Mouse (Mus musculus) G1E (cell line): ENCODE results near the gene Plxna4. TPM values are rescaled to one million over a fixed set of nuclear protein-coding genes. Genes with fewer than 3 reads are reported as not detected.

ENCODE experiments used
- ATAC-seq: 2 replicates; pipeline ENCODE4 v1.8.0; 2016; ENCODE audit warnings: mild to moderate bottlenecking; ENCODE audit not compliant: insufficient number of reproducible peaks, poor library complexity, low FRiP score, severe bottlenecking; ENCODE audit errors: extremely low read depth
- DNase-seq: peaks from one replicate; pipeline ENCODE4 v3.0.0; 2012; ENCODE audit warnings: low spot score
- H3K27me3 ChIP-seq: 2 replicates; pipeline ENCODE4 v1.6.1; 2012; ENCODE audit warnings: mild to moderate bottlenecking, low read length, inconsistent platforms; ENCODE audit not compliant: insufficient read depth
- H3K36me3 ChIP-seq: replicated peaks from 2 replicates; pipeline ENCODE3; 2012; ENCODE audit warnings: mild to moderate bottlenecking, inconsistent platforms
- H3K4me1 ChIP-seq: 2 replicates; pipeline ENCODE4 v1.6.1; 2012; ENCODE audit warnings: low read depth, low read length, inconsistent platforms, mixed read lengths; ENCODE audit not compliant: insufficient read depth
- H3K4me3 ChIP-seq: 2 replicates; pipeline ENCODE4 v1.5.1; 2012; ENCODE audit warnings: low read depth, mild to moderate bottlenecking, inconsistent platforms, low read length, moderate library complexity, mixed read lengths
- H3K9me3 ChIP-seq: replicated peaks from 2 replicates; pipeline ENCODE4 v1.6.1; 2012; ENCODE audit warnings: inconsistent platforms
- CTCF ChIP-seq: IDR thresholded peaks from 2 replicates; pipeline ENCODE4 v1.5.1; 2012; ENCODE audit warnings: low read depth, low read length, inconsistent platforms, mixed read lengths
- GATA1 ChIP-seq: IDR thresholded peaks from 2 replicates; pipeline ENCODE4 v1.6.1; 2012; ENCODE audit warnings: borderline replicate concordance, low read length, inconsistent platforms, mixed read lengths
- GATA2 ChIP-seq: IDR thresholded peaks from 2 replicates; pipeline ENCODE4 v1.6.1; 2012; ENCODE audit warnings: low read depth, low read length, inconsistent platforms, borderline replicate concordance
- POLR2AphosphoS5 ChIP-seq: IDR thresholded peaks from 2 replicates; pipeline ENCODE4 v1.6.1; 2012; ENCODE audit warnings: low read depth, low read length, inconsistent platforms; ENCODE audit not compliant: insufficient replicate concordance
- TAL1 ChIP-seq: conservative IDR thresholded peaks from 2 replicates; pipeline ENCODE4 v1.6.1; 2012; ENCODE audit warnings: low read depth, low read length, inconsistent platforms, mixed read lengths
- polyA plus RNA-seq: library from polyadenylated mRNA; stranded (reverse); fragments of >175 nt; gene quantifications from 2 replicates; pipeline ENCODE4 v1.2.3, GENCODE M21; 2012
- total RNA-seq, 2 experiments: library from RNA; stranded (forward) in 1 of 2; stranded (reverse) in 1 of 2; fragments of 200-1000 nt in 1 of 2; fragments of >200 nt in 1 of 2; fragmentation: Nextera tagmentation in 1 of 2; gene quantifications; 2 replicates each; pipeline ENCODE4 v1.2.3; 2014 to 2017

The Plxna4 gene
- total and polyA plus RNA-seq, 3 experiments, result 0.11 TPM; not detected in 2

GRCm38 (mm10) chr6:32271463-32271862, 316.5 kb downstream of the Plxna4 start:
- DNase-seq (no peak), ATAC-seq (no peak)
- Histone ChIP-seq H3K9me3 (no peaks in the 10 kb centered on the region), H3K36me3 (no peaks in the 10 kb centered on the region), H3K4me1 (no peaks in the 10 kb centered on the region), H3K27me3 (peaks cover 4% of the 10 kb centered on the region; the same call in 1 of the 2 replicates), H3K4me3 (no peak overlapping the region)
- TF ChIP-seq GATA1 (no peak), CTCF (no peak), GATA2 (no peak), POLR2AphosphoS5 (no peak), TAL1 (no peak)

- DNase-seq, result no peak
- no peak for TF ChIP-seq GATA2
- no peak for TF ChIP-seq TAL1
- TF ChIP-seq CTCF, result no peak
- TF ChIP-seq GATA1, result no peak
- TF ChIP-seq POLR2AphosphoS5, result no peak
- Histone ChIP-seq H3K9me3 (no peaks in the 10 kb centered on the region), H3K36me3 (no peaks in the 10 kb centered on the region), H3K27me3 (peaks cover 8% of the 10 kb centered on the region; the same call in 1 of the 2 replicates), H3K4me3 (no peak overlapping the region), H3K4me1 (no peaks in the 10 kb centered on the region)
- no peak for ATAC-seq
These were observed 321.9 kb downstream of the Plxna4 start for GRCm38 (mm10) chr6:32266085-32266484.

- Histone ChIP-seq H3K9me3 (no peaks in the 10 kb centered on the region), H3K36me3 (no peaks in the 10 kb centered on the region), H3K4me1 (no peaks in the 10 kb centered on the region), H3K27me3 (peaks cover 11% of the 10 kb centered on the region), H3K4me3 (no peak overlapping the region)
- no peak for TF ChIP-seq POLR2AphosphoS5
- no peak for TF ChIP-seq CTCF
- TF ChIP-seq GATA2, result no peak
- no peak for TF ChIP-seq GATA1
- no peak for TF ChIP-seq TAL1
- DNase-seq (no peak), ATAC-seq (no peak)
These were observed 326.7 kb downstream of the Plxna4 start for GRCm38 (mm10) chr6:32261339-32261738.

GRCm38 (mm10) chr6:32260341-32260740, 327.7 kb downstream of the Plxna4 start:
- Histone ChIP-seq H3K36me3 (no peaks in the 10 kb centered on the region), H3K4me1 (no peaks in the 10 kb centered on the region), H3K4me3 (no peak overlapping the region), H3K9me3 (no peaks in the 10 kb centered on the region), H3K27me3 (peaks cover 8% of the 10 kb centered on the region)
- ATAC-seq (no peak), DNase-seq (no peak)
- TF ChIP-seq TAL1 (no peak), POLR2AphosphoS5 (no peak), GATA2 (no peak), GATA1 (no peak)

- DNase-seq (no peak), ATAC-seq (no peak)
- no peaks in the 10 kb centered on the region for H3K36me3 ChIP-seq
- no peaks in the 10 kb centered on the region for H3K4me1 ChIP-seq
- H3K9me3 ChIP-seq, result no peaks in the 10 kb centered on the region
- H3K27me3 ChIP-seq, result peaks cover 9% of the 10 kb centered on the region
- no peak overlapping the region for H3K4me3 ChIP-seq
- TF ChIP-seq GATA2 (no peak), POLR2AphosphoS5 (no peak), CTCF (no peak), GATA1 (no peak), TAL1 (no peak)
These were observed 332.8 kb downstream of the Plxna4 start for GRCm38 (mm10) chr6:32255191-32255590.

- Histone ChIP-seq H3K27me3 (0 out of 2 replicates have a peak, but pooled peaks cover 5% of the 10 kb centered on the region), H3K9me3 (no peaks in the 10 kb centered on the region), H3K4me1 (no peaks in the 10 kb centered on the region), H3K36me3 (no peaks in the 10 kb centered on the region), H3K4me3 (no peak overlapping the region)
- ATAC-seq (no peak), DNase-seq (no peak)
- TF ChIP-seq TAL1, result no peak
- no peak for TF ChIP-seq POLR2AphosphoS5
- no peak for TF ChIP-seq GATA2
- no peak for TF ChIP-seq GATA1
- TF ChIP-seq CTCF, result no peak
These were observed 335.8 kb downstream of the Plxna4 start for GRCm38 (mm10) chr6:32252168-32252567.
